Mouse (Mus musculus) megakaryocyte progenitor cell, adult 5-6 weeks (primary cell): Measurements from ENCODE around the gene Syngap1. TPM values are rescaled to one million over a fixed set of nuclear protein-coding genes. Genes with fewer than 3 reads are reported as not detected.
A peak's percentile ranks its signal among the peaks of the same experiment; 100 is the strongest.
"Not testable (repeated sequence)": the region's sequence is repeated elsewhere in the genome, so short reads cannot be mapped to it uniquely, and the experiment has no call there.

Experiments used
- ATAC-seq: replicated peaks from 2 replicates; pipeline ENCODE4 v1.8.0; 2016; ENCODE audit warnings: mild to moderate bottlenecking, moderate TSS enrichment, inconsistent platforms; ENCODE audit not compliant: poor library complexity
- total RNA-seq, 2 experiments: library from RNA; stranded (forward) in 1 of 2; stranded (reverse) in 1 of 2; fragments of 157-497, 149-512 nt in 1 of 2; fragments of 200-1000 nt in 1 of 2; gene quantifications; 2 replicates each; pipeline versions ENCODE4 v1.2.3 to v1.2.4; 2015 to 2017

The Syngap1 gene
- 5.3 and 11.6 TPM in 2 replicates for total RNA-seq (2015)
- total RNA-seq (2017): 3.6 TPM in 2 replicates

GRCm38 (mm10) chr17:26941031-26941789, at the start of gene Syngap1:
TSS of gene Syngap1 (plus strand) at chr17:26941253.
- ATAC-seq: no peak

- ATAC-seq: no peak
Measured at GRCm38 (mm10) chr17:26892635-26893375, 48.2 kb upstream of the Syngap1 start.

- no peak for ATAC-seq
Measured at GRCm38 (mm10) chr17:26893492-26893891, 47.6 kb upstream of the Syngap1 start.

GRCm38 (mm10) chr17:26894342-26894741, 46.7 kb upstream of the Syngap1 start:
- no peak for ATAC-seq

DNA sequence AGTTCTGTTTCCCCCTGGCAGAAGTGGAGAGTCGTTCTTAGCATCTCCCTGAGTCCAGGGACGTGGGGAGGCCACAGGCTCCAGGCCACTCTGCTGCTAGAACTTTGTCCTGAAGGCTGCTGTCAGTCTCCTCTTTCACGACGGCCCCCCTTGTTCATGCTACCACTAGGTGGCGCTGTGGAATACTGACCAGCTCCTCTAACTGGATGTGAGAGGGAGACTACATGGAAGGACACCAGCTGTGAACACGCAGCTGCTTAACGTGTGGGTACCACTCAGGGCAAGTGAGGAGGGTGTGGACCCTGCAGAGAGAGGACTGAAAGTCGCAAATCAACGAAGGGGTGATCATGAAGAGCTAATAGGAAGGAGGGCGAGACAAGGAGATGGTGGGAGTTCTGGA, 45.5 kb upstream of the Syngap1 start:
- ATAC-seq: peak; percentile 76

DNA sequence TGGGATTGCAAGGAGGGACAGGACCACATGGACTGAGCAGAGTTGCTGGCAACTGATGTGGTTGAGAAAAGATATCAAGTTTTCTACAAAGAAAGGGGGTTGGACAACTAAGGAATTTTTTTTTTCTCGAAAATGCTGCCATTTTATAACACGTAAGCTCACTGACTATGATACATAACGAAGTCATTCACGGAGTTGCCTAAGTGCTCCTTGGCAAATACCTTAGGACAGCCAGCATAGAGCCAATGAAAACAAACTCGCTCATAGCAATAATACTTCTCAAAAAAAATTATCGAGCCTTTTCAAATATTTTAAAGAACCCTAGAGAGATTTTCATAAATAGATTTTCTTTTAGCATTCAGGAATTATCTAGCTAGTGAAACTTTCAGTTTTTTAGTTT, 40.1 kb upstream of the Syngap1 start:
- ATAC-seq: no peak

- no peak for ATAC-seq
Measured at GRCm38 (mm10) chr17:26904320-26904719, 36.7 kb upstream of the Syngap1 start.

- ATAC-seq: not testable (repeated sequence)
Measured at GRCm38 (mm10) chr17:26907506-26907905, 33.5 kb upstream of the Syngap1 start.

DNA sequence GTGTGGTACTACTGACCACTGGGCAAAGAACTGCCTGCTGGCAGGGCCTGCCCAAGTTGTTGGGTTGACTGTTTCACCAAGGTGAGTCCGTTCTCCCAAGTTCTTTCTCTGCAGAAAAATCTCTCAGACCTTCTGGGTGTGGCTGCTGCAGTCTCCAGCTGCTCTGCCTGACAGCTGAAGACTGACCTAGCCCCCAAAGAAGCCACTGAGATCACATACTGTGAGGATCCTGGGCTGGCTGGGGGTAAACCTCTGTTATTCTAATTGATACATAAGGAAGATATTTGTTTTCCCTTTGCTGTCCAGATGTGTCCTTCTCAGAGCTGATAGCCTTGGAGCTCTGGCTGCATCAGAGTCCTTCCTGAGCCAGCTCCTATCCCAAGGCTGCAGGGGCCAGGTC, 25.8 kb upstream of the Syngap1 start:
- ATAC-seq: no peak

- ATAC-seq: peak; percentile 99
Measured at GRCm38 (mm10) chr17:26916711-26917482, 24.2 kb upstream of the Syngap1 start, which contains the start of gene Kifc5b. TSS of gene Kifc5b (plus strand) at chr17:26917091.

GRCm38 (mm10) chr17:26917560-26917959, 23.5 kb upstream of the Syngap1 start:
- ATAC-seq: not testable (repeated sequence)

DNA sequence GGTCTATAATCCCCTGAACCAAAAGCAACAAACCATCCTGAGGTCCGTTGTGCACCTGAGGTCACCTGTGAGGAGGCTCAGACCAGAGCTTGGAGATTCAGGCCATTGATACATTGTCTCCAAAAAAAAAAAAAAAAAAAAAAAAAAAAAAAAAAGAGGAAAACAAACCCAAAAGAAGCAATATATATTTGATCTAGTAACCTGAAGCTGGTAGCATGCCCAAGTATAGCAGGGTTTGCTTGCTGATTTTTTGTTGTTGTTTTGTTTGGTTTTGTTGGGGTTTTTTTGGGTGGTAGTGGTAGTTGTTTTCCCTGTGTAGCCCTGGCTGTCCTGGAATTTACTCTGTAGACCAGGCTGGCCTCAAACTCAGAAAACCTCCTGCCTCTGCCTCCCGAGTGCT, 22.7 kb upstream of the Syngap1 start:
- ATAC-seq: no peak

- ATAC-seq: not testable (repeated sequence)
Measured at GRCm38 (mm10) chr17:26919516-26919915, 21.5 kb upstream of the Syngap1 start.

GRCm38 (mm10) chr17:26922368-26922767, 18.7 kb upstream of the Syngap1 start:
- ATAC-seq: not testable (repeated sequence)

- ATAC-seq: not testable (repeated sequence)
Measured at GRCm38 (mm10) chr17:26925414-26925813, 15.6 kb upstream of the Syngap1 start.

DNA sequence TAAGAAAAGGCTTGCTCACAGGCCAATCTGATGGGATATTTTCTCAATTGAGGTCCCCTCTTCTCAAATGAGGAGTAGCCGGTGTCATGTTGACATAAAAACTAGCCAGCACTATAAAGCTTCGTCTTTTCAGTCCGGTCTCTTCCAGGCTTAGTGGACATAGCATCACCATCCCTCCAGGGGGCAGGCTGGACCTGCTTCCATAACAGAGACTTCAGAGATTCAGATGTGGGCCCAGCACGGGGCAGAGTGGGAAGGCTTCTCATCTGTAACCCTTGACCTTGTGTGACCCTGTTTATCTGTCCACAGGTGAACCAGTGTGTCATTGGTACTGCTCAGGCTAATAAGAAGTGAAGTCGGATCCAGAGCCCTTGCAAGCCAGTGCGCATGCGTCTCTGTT, 9.3 kb upstream of the Syngap1 start:
- ATAC-seq: peak; percentile 42

- peak; percentile 93 for ATAC-seq
Measured at GRCm38 (mm10) chr17:26932839-26933398, 8.1 kb upstream of the Syngap1 start, which contains the start of gene Phf1. TSS of gene Phf1 (plus strand) at chr17:26933052.

- no peak for ATAC-seq
Measured at GRCm38 (mm10) chr17:26933419-26933818, 7.6 kb upstream of the Syngap1 start.

- no peak for ATAC-seq
Measured at GRCm38 (mm10) chr17:26933885-26934827, 6.9 kb upstream of the Syngap1 start.

- no peak for ATAC-seq
Measured at GRCm38 (mm10) chr17:26935027-26935426, 6.0 kb upstream of the Syngap1 start.
